Mouse (Mus musculus): ENCODE results near the gene Gm20518.
A peak's percentile ranks its signal among the peaks of the same experiment; 100 is the strongest.

- TF ChIP-seq CTCF (IDR thresholded peaks at IDR 0.05; ENCODE audit: insufficient read depth, low read length) = peak; percentile 65
- TF ChIP-seq POLR2A (IDR thresholded peaks at IDR 0.05; ENCODE audit: borderline replicate concordance, extremely low read depth, low read depth, low read length) = peak; percentile 67; the same call in 1 of the 2 replicates
These were observed 19.7 kb upstream of the Gm20518 start, which contains the start of gene Ess2 for GRCm38 (mm10) chr16:17911052-17911595.

Measured in lung, adult 2 months (tissue).